Mouse (Mus musculus): ENCODE results near the gene Spsb3.
A peak's percentile ranks its signal among the peaks of the same experiment; 100 is the strongest.

- TF ChIP-seq CTCF (IDR thresholded peaks at IDR 0.05; ENCODE audit: low read depth) (peak; percentile 71), EP300 (IDR thresholded peaks at IDR 0.05; ENCODE audit: low read depth) (no peak)
Observed at GRCm38 (mm10) chr17:24849733-24850064, 36.7 kb upstream of the Spsb3 start.
